Mouse (Mus musculus): Measurements from ENCODE around the gene Sqstm1.
A peak's percentile ranks its signal among the peaks of the same experiment; 100 is the strongest.

Sqstm1 gene

GRCm38 (mm10) chr11:50211322-50212059 is 864 bp upstream of the Sqstm1 start:
- no peak for DNase-seq (ENCODE audit: low read depth, low spot score)

DNA sequence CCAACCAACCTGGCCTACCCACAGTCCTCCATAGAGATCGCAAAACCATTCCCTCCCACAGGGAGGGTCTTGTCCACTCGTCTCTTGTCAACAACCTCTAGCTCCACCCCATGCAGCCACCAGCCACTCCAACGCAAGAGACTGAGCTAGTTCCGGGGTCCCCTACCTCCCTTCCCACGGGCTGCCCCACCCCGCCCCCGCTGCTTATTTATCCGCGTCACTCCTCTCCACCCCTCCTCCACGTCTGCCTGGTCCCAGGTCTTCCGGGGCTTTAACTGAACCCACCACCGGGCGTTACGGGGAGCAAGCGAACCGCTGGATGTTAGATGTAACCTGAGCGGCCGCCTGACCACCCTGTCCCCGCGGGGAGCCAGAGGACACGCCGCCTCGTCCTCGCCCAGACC is 524 bp downstream of the Sqstm1 start:
- peak; percentile 87 for DNase-seq (ENCODE audit: low read depth, low spot score)

DNA sequence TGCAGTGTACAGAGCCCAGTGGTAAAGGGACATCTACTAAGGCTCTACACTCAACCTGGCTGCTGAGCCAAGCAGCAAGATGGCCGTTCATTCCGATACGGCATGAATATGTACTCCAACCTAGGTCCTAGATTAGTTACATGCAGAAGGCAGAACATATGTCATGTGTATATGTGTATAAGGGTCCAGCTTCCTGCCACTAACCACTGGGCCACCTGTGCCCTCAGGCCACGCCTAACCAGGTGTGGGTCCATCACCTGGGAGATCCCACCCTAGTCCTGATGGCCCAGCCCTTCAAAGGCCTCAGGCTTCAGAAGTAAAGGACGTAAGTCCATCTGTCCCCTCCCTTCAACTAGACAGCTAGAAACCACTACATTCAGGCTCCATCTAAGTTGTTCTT is 2.6 kb downstream of the Sqstm1 start:
- DNase-seq (ENCODE audit: low read depth, low spot score), result no peak

DNA sequence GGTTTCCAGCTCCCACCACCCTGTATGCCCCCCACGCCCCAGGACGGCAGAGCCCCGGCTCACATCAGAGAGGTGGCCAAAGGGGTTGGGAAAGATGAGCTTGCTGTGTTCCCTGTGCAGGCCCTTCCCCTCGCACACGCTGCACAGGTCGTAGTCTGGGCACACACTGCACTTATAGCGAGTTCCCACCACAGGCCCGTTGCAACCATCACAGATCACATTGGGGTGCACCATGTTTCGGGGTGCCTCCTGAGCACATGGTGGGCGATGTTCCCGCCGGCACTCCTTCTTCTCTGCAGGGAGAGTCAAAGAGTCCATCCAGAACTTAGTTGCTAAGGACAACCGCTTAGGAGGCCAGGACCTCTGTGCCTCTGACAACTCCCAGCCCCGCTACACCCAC is 3.3 kb downstream of the Sqstm1 start:
- no peak for DNase-seq (ENCODE audit: low read depth, low spot score)

- no peak for DNase-seq (ENCODE audit: low read depth, low spot score)
Measured at GRCm38 (mm10) chr11:50206037-50206436, 4.6 kb downstream of the Sqstm1 start.

- no peak for DNase-seq (ENCODE audit: low read depth, low spot score)
Measured at GRCm38 (mm10) chr11:50205434-50205833, 5.2 kb downstream of the Sqstm1 start.

DNA sequence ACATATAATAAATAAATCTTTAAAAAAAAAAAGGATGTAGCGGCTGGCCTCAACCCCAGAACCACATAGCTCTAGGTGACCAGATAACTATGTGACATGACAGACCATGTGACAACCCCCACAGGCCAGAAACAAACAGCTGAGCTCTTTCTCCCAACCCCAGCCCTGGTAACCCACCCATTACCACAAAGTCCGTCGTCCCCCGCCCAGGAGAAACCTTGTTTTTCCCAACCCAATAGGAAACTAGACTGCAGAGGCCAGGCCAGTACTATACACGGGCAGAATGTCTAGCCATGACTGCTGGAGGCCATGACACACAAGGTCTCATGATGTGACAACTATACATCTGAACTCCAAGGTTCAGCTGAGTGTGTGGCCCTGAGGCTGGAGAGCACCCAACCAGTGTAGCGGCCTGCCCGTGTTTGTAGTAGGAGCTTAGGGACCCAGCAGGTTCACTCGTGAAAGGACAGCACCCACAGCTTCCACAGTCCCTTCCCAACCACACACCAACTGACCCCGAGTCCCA is 7.3 kb downstream of the Sqstm1 start:
- DNase-seq (ENCODE audit: low read depth, low spot score), result no peak

GRCm38 (mm10) chr11:50201590-50201989 is 9.0 kb downstream of the Sqstm1 start:
- DNase-seq (ENCODE audit: low read depth, low spot score), result no peak

DNA sequence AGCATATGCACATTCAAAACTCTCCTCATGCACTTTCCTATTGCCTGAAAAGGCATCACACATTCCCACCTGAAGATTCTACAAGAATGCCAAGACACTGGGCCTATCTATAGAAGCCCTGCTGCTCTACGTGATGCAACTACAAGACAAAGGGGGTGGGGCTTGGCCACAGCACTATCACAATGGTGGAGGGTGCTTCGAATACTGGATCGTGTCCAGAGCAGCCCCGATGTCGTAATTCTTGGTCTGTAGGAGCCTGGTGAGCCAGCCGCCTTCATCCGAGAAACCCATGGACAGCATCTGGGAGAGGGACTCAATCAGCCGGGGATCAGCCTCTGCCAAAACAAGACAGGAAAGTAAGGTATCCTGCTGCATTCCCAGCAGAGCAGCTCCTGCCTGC is 10.0 kb downstream of the Sqstm1 start:
- no peak for DNase-seq (ENCODE audit: low read depth, low spot score)

GRCm38 (mm10) chr11:50198916-50199315 is 11.7 kb downstream of the Sqstm1 start:
- DNase-seq (ENCODE audit: low read depth, low spot score), result no peak

- DNase-seq (ENCODE audit: low read depth, low spot score), result no peak
Measured at GRCm38 (mm10) chr11:50198219-50198846, 12.3 kb downstream of the Sqstm1 start.

GRCm38 (mm10) chr11:50197500-50197899 is 13.1 kb downstream of the Sqstm1 start:
- DNase-seq (ENCODE audit: low read depth, low spot score), result no peak

DNA sequence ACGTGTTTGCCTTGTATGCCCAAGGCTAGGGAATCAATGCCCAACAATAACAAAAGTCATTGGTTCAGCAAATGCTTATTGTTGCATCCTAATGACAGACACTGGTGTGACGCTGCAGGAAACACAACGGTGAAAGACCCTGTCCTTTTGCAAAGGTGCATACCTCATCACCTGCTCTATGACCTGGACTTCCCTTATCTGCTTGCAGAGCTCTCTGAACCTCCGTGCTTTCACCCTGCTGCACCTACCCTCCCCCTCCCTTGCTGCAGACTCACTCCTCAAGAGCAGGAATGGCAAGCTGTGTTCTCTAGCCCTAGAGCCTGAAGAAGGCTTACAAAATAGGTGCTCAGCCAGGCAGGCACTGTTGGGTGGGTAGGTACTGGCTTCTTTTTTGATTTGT is 15.8 kb downstream of the Sqstm1 start:
- DNase-seq (ENCODE audit: low read depth, low spot score), result no peak

- no peak for DNase-seq (ENCODE audit: low read depth, low spot score)
Measured at GRCm38 (mm10) chr11:50194070-50194469, 16.6 kb downstream of the Sqstm1 start.

- no peak for DNase-seq (ENCODE audit: low read depth, low spot score)
Measured at GRCm38 (mm10) chr11:50192278-50192677, 18.3 kb downstream of the Sqstm1 start.

DNA sequence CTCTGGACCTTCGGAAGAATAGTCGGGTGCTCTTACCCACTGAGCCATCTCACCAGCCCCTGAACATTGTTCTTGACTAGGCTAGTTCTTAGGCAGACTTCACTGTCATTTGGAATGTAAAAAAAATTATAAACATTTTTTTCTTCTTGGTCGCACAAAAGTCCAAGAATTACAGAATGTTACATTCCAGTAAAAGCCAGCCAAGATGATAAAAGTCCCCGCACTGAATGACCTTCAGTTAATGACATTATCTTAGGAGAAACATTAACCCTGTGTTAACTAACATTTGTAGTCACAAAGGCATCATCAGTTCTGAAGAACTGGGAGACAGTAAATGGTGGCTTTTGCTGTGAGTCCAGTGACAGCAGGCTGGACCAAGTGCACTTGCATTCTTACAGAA is 20.3 kb downstream of the Sqstm1 start:
- DNase-seq (ENCODE audit: low read depth, low spot score), result no peak

GRCm38 (mm10) chr11:50188682-50189081 is 21.9 kb downstream of the Sqstm1 start:
- DNase-seq (ENCODE audit: low read depth, low spot score), result no peak

DNA sequence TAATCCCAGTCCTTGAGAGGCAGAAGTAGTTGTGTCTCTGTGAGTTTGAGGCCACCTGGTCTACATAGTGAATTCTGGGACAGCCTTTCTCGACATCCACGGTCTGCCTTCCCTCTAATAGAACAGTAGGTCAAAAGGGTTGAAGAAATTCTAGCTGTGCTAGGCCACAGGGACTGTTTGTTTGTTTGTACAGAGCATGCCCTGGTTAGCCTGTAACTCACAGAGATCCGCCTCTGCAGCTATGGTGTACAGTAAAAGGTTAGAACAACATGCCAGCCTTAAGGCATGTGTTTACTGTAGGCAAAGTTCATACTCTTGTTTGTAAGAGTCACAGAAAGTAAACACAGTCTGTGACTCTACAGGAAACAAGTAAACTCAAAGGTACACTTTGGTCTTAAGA is 25.8 kb downstream of the Sqstm1 start:
- DNase-seq (ENCODE audit: low read depth, low spot score), result no peak

DNA sequence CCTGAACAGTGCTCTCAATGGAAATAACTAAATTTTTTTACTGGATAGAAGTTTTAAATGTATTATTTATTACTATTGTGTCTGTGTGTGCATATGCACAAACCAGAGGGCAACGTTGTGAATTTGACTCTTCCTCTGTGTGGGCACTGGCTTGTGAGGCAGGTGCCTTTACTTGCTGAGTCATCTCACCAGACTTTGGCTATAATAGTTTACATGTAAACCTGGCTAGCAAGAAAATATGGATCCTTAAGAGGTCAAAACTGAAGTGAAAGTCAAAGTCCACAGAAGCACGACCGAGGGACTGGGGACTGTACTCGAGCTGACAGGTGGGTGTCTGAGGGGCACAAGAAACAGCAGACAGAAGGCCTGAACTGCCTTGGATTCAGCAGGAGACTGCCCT is 27.9 kb downstream of the Sqstm1 start:
- DNase-seq (ENCODE audit: low read depth, low spot score), result no peak

DNA sequence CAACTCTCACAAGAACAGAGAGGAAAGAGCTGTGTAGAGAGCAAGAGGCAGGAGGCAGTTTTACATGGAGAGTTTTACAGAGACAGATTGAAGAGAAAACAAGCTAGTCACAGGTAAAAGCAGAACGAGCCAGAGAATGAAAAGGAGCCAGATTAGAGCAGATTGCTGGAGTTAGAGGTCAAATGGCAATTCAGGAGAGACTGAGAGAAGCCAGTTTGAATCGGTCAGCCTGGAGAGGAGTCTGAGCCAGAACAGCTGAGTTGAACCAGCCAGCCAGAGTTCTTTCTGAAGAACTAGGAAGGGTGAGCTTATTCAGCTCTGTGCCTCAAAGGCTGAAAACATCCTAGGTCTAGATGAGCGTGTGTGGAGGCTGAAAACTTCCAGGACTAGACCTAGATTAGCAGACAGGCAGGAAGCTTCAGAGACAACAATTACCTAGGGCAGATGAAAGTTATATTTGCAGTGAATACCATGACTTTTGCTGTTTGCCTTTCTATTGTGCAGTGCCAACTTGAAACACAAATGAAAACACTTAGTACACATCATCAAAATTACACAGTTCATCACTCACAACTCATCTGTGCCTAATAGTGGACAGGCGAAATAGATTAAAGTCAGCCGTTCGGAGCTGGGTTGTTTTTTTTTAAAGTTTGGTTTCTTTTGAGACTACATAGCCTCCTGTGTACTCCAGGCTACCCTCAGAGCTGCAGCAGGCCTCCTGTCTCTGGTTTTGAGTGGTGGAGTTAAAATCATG is 30.0 kb downstream of the Sqstm1 start:
- DNase-seq (ENCODE audit: low read depth, low spot score), result no peak

DNA sequence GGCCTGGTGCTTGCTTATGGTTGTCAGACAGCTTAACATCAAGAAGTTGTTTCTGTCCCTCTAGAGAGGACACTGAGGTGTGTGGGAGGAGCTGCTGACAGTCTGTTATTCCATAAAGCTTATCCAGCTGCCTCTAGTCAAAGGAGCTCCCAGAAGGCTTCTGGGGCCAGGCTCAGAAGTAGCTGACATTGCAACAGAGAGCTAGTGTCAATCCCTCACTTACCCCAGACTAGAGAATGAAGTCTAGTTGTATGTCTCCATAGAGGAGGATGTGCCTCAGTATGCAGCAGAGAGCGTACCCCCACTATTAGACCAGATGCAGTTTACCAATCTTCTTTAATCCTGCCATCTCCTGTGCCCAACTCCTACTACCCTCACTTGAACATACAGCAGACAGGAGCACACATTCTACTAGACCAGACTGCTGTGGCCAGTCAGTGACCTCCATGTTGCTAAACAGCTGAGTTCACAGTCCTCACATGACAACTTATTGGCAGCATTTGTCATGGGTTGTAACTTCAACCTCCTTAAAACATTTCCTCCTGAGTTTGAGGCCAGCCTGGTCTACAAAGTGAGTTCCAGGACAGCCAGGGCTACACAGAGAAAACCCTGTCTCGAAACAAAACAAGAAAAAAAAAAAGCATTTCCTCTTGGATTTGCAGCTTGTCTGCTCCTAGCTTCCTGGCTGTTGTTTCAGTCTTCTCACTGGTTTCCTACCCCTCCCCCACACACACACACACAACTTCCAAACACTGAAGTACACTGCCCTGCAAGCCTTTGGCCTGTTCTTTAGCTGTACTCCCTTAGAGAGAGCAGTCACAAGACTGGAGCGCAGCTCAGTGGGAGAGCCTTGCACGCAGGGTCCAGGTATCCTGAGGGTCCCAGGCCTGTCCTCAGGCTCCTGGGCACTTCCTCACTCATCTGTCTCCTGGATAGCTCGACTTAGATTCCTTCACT is 31.8 kb downstream of the Sqstm1 start:
- no peak for DNase-seq (ENCODE audit: low read depth, low spot score)

All from brain, embryonic 18.5 days (tissue).